Mouse (Mus musculus) WW6 (cell line): ENCODE measurements around the gene Wdr62.
"Not testable (repeated sequence)": the region's sequence is repeated elsewhere in the genome, so short reads cannot be mapped to it uniquely, and the experiment has no call there.

Source experiments
- DNase-seq: peaks from one replicate; pipeline ENCODE4 v3.0.0-alpha.2; 2013; ENCODE audit warnings: low read depth, low spot score

Wdr62 gene

GRCm38 (mm10) chr7:30265531-30265930 lies 14.7 kb downstream of the Wdr62 start:
- DNase-seq, result no peak

DNA sequence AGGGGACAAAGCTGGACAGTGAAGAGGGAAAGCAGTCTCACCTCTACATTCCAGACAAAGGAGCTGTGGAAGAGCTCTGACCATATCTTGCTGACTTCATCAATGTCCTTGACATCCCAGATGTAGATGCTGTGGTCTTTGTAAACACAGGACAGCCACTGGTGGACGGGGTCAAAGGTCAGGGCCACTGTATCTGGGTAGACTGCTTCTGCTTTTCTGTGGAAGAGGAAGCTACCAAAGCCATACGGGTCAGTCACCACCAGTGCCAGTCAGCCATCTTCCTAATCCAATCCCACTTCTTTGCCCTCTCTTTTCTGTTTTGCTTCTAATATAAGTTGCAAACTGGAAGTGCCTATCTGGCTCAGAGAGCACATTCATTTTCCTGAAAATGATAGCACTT lies 15.2 kb downstream of the Wdr62 start:
- DNase-seq, result no peak

GRCm38 (mm10) chr7:30251956-30252954 lies 28.0 kb downstream of the Wdr62 start:
- DNase-seq, result no peak

DNA sequence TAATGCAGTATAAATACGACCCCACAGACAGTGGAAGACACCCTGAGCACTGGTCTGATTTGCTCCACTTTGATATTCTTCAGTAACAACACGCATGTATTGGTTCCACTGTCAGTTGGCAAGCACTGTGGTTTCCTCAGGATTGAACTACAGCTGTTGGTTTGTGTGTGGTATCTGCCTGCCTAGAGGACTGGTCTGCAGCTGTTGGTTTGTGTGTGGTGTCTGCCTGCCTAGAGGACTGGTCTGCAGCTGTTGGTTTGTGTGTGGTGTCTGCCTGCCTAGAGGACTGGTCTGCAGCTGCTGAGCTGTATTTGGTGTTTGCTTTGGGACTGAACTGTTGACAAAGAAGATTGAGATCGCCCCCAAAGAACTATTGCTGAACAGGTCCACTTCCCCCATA lies 42.8 kb downstream of the Wdr62 start:
- not testable (repeated sequence) for DNase-seq

- no peak for DNase-seq
These were observed 44.6 kb downstream of the Wdr62 start, which contains the start of gene Ovol3 for GRCm38 (mm10) chr7:30235625-30236024. TSS of gene Ovol3 (minus strand) at chr7:30235725.

DNA sequence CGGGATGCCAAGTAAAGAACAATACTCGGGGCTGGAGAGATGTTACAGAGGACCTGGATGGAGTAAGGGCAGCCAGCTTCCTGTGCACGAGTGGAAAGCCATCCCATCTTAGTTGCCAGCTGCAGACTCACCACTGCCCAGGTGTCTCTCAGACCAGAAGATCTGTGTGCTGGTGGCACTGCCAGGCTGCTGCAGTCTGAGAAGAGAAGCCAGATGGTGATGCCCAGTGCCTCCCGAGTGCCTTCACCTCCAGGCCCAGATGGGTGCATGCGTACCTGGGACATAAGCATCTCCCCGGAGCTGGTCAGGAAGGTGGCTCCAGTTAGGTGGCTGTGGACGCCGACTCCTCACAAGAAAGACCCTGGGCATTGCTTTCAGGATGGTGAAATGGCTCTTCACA lies 45.1 kb downstream of the Wdr62 start:
- DNase-seq, result no peak

GRCm38 (mm10) chr7:30234276-30234858 lies 45.9 kb downstream of the Wdr62 start:
- no peak for DNase-seq

- DNase-seq, result no peak
These were observed 46.8 kb downstream of the Wdr62 start for GRCm38 (mm10) chr7:30233387-30233786.

DNA sequence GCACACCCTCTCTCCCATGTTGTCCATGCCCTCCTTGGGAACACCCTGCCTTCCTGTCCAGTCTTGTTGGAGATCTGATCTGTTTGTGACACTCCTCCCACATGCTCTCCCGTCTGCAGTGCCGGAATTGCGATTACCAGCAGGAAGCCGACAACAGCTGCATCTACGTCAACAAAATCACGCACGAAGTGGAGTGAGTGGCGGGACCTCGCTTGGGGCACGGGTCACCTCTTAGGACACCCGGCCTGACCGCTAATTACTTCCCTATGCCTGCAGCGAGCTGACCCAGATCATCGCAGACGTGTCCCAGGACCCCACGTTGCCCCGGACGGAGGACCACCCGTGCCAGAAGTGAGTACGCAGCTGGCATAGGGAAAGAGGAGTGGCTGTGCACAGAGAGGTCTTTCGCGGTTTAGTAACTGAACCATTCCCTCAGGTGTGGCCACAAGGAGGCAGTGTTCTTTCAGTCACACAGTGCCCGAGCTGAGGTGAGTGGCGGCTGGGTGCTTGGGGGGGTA lies 47.5 kb downstream of the Wdr62 start:
- DNase-seq, result peak; percentile 61

GRCm38 (mm10) chr7:30231669-30232454 lies 48.4 kb downstream of the Wdr62 start, which contains the start of the genes Polr2i and Tbcb:
TSS of gene Polr2i (plus strand) at chr7:30231948.
TSS of gene Tbcb (minus strand) at chr7:30232272.
- DNase-seq, result peak; percentile 89

GRCm38 (mm10) chr7:30231328-30231668 lies 48.9 kb downstream of the Wdr62 start:
- DNase-seq, result no peak

- DNase-seq, result no peak
These were observed 56.0 kb downstream of the Wdr62 start for GRCm38 (mm10) chr7:30224206-30224605.

DNA sequence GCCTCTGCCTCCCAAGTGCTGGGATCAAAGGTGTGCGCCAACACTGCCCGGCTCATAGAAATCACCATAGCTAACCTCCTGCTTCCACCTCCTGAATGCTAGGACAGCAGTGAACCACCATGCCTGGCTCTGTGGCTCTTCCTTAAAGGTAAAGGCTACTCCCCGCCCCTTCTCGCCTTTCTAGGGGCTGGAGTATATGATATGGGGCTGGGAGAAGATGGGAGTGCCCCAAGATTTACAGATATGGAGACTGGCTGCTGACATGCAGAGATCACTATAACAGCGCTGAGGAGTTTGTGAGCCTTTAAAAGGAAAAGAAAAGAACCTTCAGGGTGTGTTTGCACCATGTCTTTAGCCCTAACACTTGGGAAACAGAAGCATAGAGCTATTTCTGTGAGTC lies 58.0 kb downstream of the Wdr62 start:
- no peak for DNase-seq

DNA sequence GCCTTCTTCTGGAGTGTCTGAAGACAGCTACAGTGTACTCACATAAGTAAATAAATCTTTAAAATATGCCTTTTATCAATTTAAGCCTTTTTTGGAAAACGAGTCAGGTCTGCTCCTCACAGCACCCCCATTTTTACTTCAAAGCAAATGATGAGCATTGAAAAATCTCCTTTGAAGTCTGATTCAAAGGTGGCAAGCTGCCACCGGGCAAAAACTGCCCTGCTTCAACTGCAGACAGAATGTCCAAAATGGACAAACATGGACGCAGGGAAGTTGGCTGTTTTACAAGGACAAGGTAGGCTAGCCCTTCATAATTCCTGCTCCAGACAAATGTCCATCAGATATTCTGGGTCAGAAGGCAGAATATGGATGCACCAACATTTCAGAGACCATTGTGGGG lies 58.8 kb downstream of the Wdr62 start:
- no peak for DNase-seq

DNA sequence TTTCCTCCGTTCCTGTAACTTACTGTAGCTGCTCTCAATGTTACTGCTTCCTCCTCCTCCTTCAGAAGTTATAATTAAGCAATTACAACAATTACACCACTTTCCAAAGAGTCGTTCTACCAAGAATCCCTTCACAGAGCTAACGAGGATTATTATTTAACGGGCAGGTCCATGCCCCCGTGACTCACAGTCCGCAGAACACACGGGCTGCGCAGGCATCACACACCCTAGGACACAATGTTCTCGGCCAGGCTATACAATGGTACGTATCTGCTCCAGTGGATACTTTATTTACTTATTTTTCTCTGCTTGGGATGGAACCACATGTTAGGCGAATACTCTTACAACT lies 60.2 kb downstream of the Wdr62 start:
- no peak for DNase-seq

DNA sequence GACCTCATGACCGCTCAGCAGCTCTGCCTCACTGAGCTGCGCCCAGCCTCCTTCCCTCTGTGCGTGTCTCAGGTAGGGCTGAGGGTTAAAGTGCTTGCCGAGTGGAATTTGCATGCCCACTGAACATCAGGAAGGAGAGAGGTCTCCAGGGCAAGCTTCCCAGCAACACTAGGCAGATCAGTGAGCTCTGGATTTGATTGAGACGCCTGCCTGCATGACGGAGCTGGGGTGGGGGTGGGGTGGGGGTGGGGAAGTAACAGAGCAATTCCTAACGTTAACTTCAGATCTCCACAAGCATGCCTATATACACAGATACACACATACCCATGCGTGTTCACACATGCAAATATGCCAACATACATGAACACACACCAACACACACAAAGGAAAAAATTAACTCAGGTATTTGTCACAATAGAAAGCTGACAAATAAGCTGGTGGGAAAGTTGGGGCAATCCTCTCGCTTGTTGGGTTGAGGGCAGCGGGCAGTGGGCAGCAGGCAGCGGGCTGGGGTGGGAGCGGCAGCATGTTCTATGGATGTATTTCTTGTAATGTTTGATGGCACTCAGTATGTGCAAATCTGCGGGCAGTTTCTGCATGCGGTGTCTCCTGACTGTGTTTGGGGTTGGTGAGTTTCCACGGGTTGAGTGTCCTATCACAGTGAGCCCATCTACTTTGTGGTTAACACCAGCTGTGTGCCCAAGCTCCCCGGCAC lies 60.8 kb downstream of the Wdr62 start:
- DNase-seq, result no peak

- no peak for DNase-seq
These were observed 62.9 kb downstream of the Wdr62 start for GRCm38 (mm10) chr7:30217277-30217676.

DNA sequence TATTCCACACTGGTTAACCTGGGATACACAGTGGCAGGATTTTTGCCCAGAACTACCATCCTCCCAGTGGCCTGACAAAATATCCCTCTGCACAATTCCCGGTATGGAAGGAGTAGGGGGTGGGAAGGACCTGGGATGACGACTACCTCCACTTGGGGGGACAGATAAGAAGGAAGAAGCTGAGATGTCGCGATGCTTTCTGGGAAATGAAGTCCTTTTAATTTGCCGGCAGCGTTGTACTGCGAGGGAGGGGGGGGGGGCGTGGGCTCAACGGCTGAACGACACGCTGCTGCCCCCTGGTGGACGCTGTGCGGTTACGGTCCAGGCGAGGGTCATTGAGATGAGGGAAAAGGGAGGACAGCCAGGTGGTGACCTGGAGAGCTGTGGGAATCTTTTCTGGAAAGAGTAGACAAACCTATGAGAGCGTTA lies 63.5 kb downstream of the Wdr62 start:
- no peak for DNase-seq

DNA sequence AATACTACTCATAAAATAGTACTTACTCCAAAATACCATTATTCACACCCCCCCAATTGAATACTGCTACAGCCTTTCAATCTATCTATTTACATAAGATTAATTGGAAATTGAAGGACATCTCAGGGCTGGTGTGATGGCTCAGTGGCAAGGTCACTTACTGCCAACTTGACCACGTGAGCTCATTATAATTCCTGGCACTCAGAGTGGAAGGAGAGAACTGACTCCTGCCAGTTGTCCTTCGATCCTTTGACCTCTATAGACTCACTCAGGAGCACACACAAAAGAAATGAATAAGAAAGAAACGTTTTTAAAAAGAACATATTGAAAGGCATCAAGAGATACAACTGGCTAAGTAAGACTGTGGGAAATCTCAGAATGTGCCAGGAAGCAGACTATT lies 64.3 kb downstream of the Wdr62 start:
- no peak for DNase-seq

GRCm38 (mm10) chr7:30213881-30214280 lies 66.3 kb downstream of the Wdr62 start:
- DNase-seq, result no peak

- no peak for DNase-seq
These were observed 69.2 kb downstream of the Wdr62 start for GRCm38 (mm10) chr7:30211025-30211424.
